Mouse (Mus musculus) kidney, embryonic 15.5 days (tissue): ENCODE results near the gene Mest. TPM values are rescaled to one million over a fixed set of nuclear protein-coding genes. Genes with fewer than 3 reads are reported as not detected.
A peak's percentile ranks its signal among the peaks of the same experiment; 100 is the strongest.

Experiments used
- ATAC-seq: fragments of 200-750 bp; cut with Nextera tagmentation; replicated peaks from 2 replicates; pipeline ENCODE4 v1.8.0; 2017; ENCODE audit warnings: moderate TSS enrichment; ENCODE audit not compliant: low FRiP score
- H3K27ac ChIP-seq: fragments of 300-500 bp; sonication (generic); 2 replicates; pipeline ENCODE4 v1.5.1; 2015; ENCODE audit warnings: mild to moderate bottlenecking, inconsistent platforms
- H3K27me3 ChIP-seq: fragments of 300-500 bp; sonication (generic); 2 replicates; pipeline ENCODE4 v1.6.1; 2015; ENCODE audit warnings: inconsistent platforms
- H3K36me3 ChIP-seq: fragments of 300-500 bp; sonication (generic); 2 replicates; pipeline ENCODE4 v1.6.1; 2015; ENCODE audit warnings: inconsistent platforms
- H3K4me1 ChIP-seq: fragments of 300-500 bp; sonication (generic); 2 replicates; pipeline ENCODE4 v1.6.1; 2015; ENCODE audit warnings: inconsistent platforms
- H3K4me2 ChIP-seq: fragments of 300-500 bp; sonication (generic); 2 replicates; pipeline ENCODE4 v1.6.1; 2015; ENCODE audit warnings: moderate library complexity, mild to moderate bottlenecking, inconsistent platforms
- H3K4me3 ChIP-seq: fragments of 300-500 bp; sonication (generic); replicated peaks from 2 replicates; pipeline ENCODE4 v1.5.1; 2015; ENCODE audit warnings: mild to moderate bottlenecking, inconsistent platforms
- H3K9ac ChIP-seq: fragments of 300-500 bp; sonication (generic); 2 replicates; pipeline ENCODE4 v1.6.1; 2015; ENCODE audit warnings: mild to moderate bottlenecking, inconsistent platforms
- H3K9me3 ChIP-seq: fragments of 300-500 bp; sonication (generic); replicated peaks from 2 replicates; pipeline ENCODE4 v1.6.1; 2016; ENCODE audit warnings: inconsistent platforms
- WGBS: fragments of 180-500 bp; shearing (Covaris S2); methylation state at CpG from one replicate; pipeline ENCODE4 v1.1.7; 2015; ENCODE audit warnings: mixed read lengths; 5-methylcytosine and 5-hydroxymethylcytosine counted together
- microRNA counts: library from miRNA; unstranded; fragments of <30 nt; microRNA quantifications from one replicate; lab custom pipeline; 2016
- microRNA-seq: library from miRNA; unstranded; fragments of <30 nt; microRNA quantifications from one replicate; pipeline ENCODE4, GENCODE M21; 2016
- polyA plus RNA-seq: library from polyadenylated mRNA; unstranded; fragments of >200 nt; fragmentation: Nextera tagmentation; extraction: Ambion mirVana; gene quantifications from 2 replicates; pipeline ENCODE4 v1.2.1, GENCODE M21; 2015

Gene Mest
- polyA plus RNA-seq, 1 experiment from 2014 or later = 2,131 TPM

DNA sequence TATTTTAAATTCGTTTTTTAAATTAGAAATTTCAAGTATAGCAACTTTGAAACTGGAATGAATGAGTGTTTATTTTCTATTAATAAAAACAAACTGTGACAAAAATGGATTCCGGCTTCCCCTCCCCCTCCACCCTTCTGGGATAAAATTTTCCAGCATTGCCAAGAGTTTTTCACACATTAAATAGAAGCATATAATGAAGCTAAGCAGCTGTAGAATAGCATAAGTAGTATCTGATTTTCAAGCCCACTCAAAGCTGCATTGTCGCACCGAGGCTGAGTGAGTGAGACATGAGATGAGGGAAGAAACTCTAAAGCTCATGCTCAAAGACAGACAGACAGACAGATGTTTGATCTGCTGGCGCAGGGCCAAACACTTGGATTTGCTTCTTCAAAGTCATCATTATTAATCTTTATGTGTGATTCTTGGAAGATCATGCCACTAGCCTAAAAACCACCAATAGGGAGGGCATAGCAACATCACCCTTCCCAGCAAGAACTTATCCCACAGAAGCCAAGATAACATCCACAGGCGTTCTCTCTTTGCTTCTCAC, 25.1 kb downstream of the Mest start:
- Histone ChIP-seq H3K4me2 (no peak overlapping the region), H3K36me3 (peaks cover 72% of the 10 kb centered on the region), H3K9me3 (no peaks in the 10 kb centered on the region), H3K4me1 (peaks cover 5% of the 10 kb centered on the region; the same call in 1 of the 2 replicates), H3K27ac (no peak overlapping the region), H3K27me3 (no peaks in the 10 kb centered on the region), H3K9ac (no peak overlapping the region), H3K4me3 (no peak overlapping the region)
- no peak for ATAC-seq
- 79% methylated on average over 6 of the region's 6 CpGs for WGBS

GRCm38 (mm10) chr6:30749042-30749689, 25.8 kb downstream of the Mest start:
- H3K36me3 ChIP-seq = peaks cover 65% of the 10 kb centered on the region
- no peak overlapping the region for H3K27ac ChIP-seq
- no peaks in the 10 kb centered on the region for H3K9me3 ChIP-seq
- no peak overlapping the region for H3K9ac ChIP-seq
- H3K4me3 ChIP-seq = no peak overlapping the region
- peak; percentile 59 for ATAC-seq
- H3K4me2 ChIP-seq = no peak overlapping the region
- peaks cover 2% of the 10 kb centered on the region; the same call in 1 of the 2 replicates for H3K4me1 ChIP-seq
- H3K27me3 ChIP-seq = no peaks in the 10 kb centered on the region
- 37% methylated on average over 2 of the region's 2 CpGs for WGBS

DNA sequence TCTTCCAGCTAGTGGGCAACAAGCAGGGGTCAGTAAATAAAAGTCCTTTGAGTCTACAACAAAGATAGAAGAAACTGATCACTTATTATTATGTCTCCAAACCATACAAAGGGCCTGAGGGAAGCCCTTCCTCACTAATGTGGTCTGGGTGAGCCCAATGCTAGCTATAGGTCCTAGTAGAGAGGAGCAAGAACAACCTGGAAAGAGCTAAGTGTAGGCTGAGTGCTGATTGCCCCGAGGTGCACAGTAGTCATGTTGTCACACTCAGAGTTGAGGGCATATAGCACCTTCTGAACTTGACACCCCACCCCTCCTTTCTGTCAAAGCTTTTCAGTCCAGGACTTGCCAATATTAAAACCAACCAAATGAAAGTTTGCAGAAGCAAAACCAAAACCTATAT, 26.5 kb downstream of the Mest start:
- peak; percentile 53; the same call in 1 of the 2 replicates for ATAC-seq
- H3K4me2 ChIP-seq = no peak overlapping the region
- peaks cover 2% of the 10 kb centered on the region; the same call in 1 of the 2 replicates for H3K4me1 ChIP-seq
- no peaks in the 10 kb centered on the region for H3K27me3 ChIP-seq
- H3K9me3 ChIP-seq = no peaks in the 10 kb centered on the region
- no peak overlapping the region for H3K9ac ChIP-seq
- H3K36me3 ChIP-seq = peaks cover 59% of the 10 kb centered on the region
- H3K27ac ChIP-seq = no peak overlapping the region
- no peak overlapping the region for H3K4me3 ChIP-seq
- 52% methylated on average over 1 of the region's 1 CpGs for WGBS

- 60% methylated on average over 6 of the region's 6 CpGs for WGBS
- Histone ChIP-seq H3K27ac (no peak overlapping the region), H3K36me3 (peaks cover 53% of the 10 kb centered on the region), H3K4me2 (no peak overlapping the region), H3K4me1 (peaks cover 2% of the 10 kb centered on the region; the same call in 1 of the 2 replicates), H3K9me3 (no peaks in the 10 kb centered on the region), H3K9ac (no peak overlapping the region), H3K4me3 (no peak overlapping the region), H3K27me3 (no peaks in the 10 kb centered on the region)
- peak; percentile 61; the same call in 1 of the 2 replicates for ATAC-seq
These were observed 27.1 kb downstream of the Mest start for GRCm38 (mm10) chr6:30750482-30750881.

DNA sequence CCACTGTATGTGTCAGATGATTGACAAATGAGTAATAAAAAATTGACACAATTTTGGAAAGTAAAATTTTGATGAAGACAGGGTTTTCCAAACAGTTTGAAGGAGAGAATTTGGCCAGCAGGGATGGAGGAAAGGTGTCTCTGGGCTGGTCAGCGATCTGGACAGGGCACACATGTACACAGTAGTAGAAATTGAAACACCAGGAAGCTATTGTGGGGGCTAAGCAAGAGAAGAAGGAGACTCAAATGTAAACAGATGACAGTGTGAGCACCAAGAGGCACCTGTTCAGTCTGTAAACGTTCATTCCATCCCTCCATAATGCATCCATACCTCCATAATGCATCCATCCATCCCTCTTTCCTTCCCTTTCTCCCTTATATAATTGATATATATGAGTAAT, 27.9 kb downstream of the Mest start:
- ATAC-seq = no peak
- H3K27me3 ChIP-seq = no peaks in the 10 kb centered on the region
- WGBS = 76% methylated on average over 2 of the region's 2 CpGs
- no peak overlapping the region for H3K4me3 ChIP-seq
- H3K4me1 ChIP-seq = no peaks in the 10 kb centered on the region
- no peak overlapping the region for H3K27ac ChIP-seq
- no peak overlapping the region for H3K4me2 ChIP-seq
- no peaks in the 10 kb centered on the region for H3K9me3 ChIP-seq
- peaks cover 46% of the 10 kb centered on the region for H3K36me3 ChIP-seq
- H3K9ac ChIP-seq = no peak overlapping the region

MicroRNAs within 50 kb of the gene (microRNA counts, 519-probe panel; counts per million panel counts)
- microRNA mmu-miR-335-3p (lab: Ali Mortazavi, UCI) = 3,165 counts per million, percentile 84 among the panel's probes with 10 or more counts
- 4,269 counts per million, percentile 97 among the panel's probes with 10 or more counts for microRNA mmu-miR-335-5p (lab: Ali Mortazavi, UCI)

Small RNA genes lying within 50 kb of the gene (microRNA-seq; reads per million reads assigned to microRNA genes)
- gene Mir335 = 75,012 reads per million, percentile 100 among the genes with 10 or more reads in this experiment

Other genes with a start within 250 kb of the Mest start
- gene Tmem209, start 213.8 kb upstream of the Mest start, polyA plus RNA-seq = 44.5 and 46.6 TPM in 2 replicates
- gene Ssmem1, start 213.7 kb upstream of the Mest start, polyA plus RNA-seq = not detected in 2 replicates
- 20.2 and 21.5 TPM in 2 replicates for gene Cpa2, start 182.0 kb upstream of the Mest start, polyA plus RNA-seq
- 0.18 and 0.37 TPM in 2 replicates for gene Cpa4, start 155.2 kb upstream of the Mest start, polyA plus RNA-seq
- 0.40 and 0.66 TPM in 2 replicates for gene Cpa5, start 112.5 kb upstream of the Mest start, polyA plus RNA-seq
- gene Cpa1, start 84.3 kb upstream of the Mest start, polyA plus RNA-seq = 1.8 and 3.0 TPM in 2 replicates
- 23.5 and 24.9 TPM in 2 replicates for gene Cep41, start 29.8 kb upstream of the Mest start, polyA plus RNA-seq
- gene Copg2, start 173.2 kb downstream of the Mest start, polyA plus RNA-seq = 24.6 and 26.2 TPM in 2 replicates
- 0.32 and 0.33 TPM in 2 replicates for gene Tsga13, start 192.0 kb downstream of the Mest start, polyA plus RNA-seq
- gene Klf14, start 235.5 kb downstream of the Mest start, polyA plus RNA-seq = 3.9 and 5.3 TPM in 2 replicates